Mouse (Mus musculus): ENCODE data around the gene Msantd1. TPM values are rescaled to one million over a fixed set of nuclear protein-coding genes. Genes with fewer than 3 reads are reported as not detected.
A peak's percentile ranks its signal among the peaks of the same experiment; 100 is the strongest.

The Msantd1 gene
- total and polyA plus RNA-seq, 2 experiments from 2014 or later, result 14.5 to 14.8 TPM

DNA sequence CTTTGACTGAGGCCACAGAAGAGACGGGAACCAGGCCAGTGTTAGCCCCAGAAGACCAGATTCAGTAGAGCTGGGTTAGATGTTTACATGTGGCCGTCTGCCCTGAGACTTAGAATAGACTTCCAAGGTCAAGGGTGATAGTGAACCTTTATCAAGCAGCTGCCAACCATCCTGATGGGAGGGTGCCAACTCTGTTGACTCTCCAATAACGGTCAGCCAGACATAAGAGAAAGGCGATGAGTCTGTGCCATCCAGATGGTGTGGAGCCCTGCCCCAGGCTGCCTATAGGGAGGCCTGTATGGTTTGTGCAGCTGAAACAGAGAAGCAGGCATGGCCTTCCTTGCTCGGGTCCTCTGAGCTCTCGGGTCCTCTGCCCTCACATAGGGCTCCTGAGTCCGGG is 16.7 kb downstream of the Msantd1 start:
- Histone ChIP-seq H3K27ac (ENCODE audit: low read depth, low read length) (no peak overlapping the region), H3K9ac (no peak overlapping the region), H3K4me3 (ENCODE audit: low read depth, low read length) (no peak overlapping the region), H3K4me1 (ENCODE audit: insufficient read depth) (no peaks in the 10 kb centered on the region), H3K27me3 (ENCODE audit: insufficient read depth, low read length) (no peaks in the 10 kb centered on the region), H3K9me3 (ENCODE audit: low read length) (no peaks in the 10 kb centered on the region), H3K36me3 (ENCODE audit: insufficient read depth) (peaks cover 22% of the 10 kb centered on the region), H3K4me2 (ENCODE audit: low read depth) (no peak overlapping the region)
- ATAC-seq (no peak), DNase-seq (no peak)
- WGBS, result 88% methylated on average over 7 of the region's 7 CpGs
- TF ChIP-seq CTCF (IDR thresholded peaks at IDR 0.05; ENCODE audit: low read depth), result no peak

DNA sequence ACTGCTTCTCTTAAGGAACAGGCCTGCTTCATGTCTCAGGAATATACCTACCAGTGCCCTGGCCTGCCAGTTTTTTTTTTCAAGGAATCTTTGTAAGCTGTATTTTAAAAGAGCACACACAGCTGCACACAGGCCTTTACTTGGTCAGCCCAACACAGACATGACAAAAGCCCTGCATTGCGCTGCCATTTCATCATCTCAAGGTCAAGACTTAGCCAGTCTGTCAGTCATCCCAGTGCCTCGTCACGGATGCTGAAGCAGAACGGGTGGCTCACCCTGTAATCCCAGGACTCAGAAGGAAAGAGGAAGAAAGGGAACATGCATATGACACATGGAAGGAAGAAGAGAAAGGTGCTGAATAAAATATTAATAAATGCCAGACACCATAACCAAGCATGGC is 19.8 kb downstream of the Msantd1 start:
- H3K27me3 ChIP-seq (ENCODE audit: insufficient read depth, low read length), result no peaks in the 10 kb centered on the region
- peaks cover 3% of the 10 kb centered on the region; the same call in 1 of the 2 replicates for H3K4me1 ChIP-seq (ENCODE audit: insufficient read depth)
- H3K27ac ChIP-seq (ENCODE audit: low read depth, low read length), result no peak overlapping the region
- peaks cover 14% of the 10 kb centered on the region for H3K36me3 ChIP-seq (ENCODE audit: insufficient read depth)
- no peaks in the 10 kb centered on the region for H3K9me3 ChIP-seq (ENCODE audit: low read length)
- H3K9ac ChIP-seq, result no peak overlapping the region
- H3K4me2 ChIP-seq (ENCODE audit: low read depth), result no peak overlapping the region
- DNase-seq (no peak), ATAC-seq (no peak)
- no peak overlapping the region for H3K4me3 ChIP-seq (ENCODE audit: low read depth, low read length)
- WGBS, result 88% methylated on average over 4 of the region's 4 CpGs
- no peak for TF ChIP-seq CTCF (IDR thresholded peaks at IDR 0.05; ENCODE audit: low read depth)

DNA sequence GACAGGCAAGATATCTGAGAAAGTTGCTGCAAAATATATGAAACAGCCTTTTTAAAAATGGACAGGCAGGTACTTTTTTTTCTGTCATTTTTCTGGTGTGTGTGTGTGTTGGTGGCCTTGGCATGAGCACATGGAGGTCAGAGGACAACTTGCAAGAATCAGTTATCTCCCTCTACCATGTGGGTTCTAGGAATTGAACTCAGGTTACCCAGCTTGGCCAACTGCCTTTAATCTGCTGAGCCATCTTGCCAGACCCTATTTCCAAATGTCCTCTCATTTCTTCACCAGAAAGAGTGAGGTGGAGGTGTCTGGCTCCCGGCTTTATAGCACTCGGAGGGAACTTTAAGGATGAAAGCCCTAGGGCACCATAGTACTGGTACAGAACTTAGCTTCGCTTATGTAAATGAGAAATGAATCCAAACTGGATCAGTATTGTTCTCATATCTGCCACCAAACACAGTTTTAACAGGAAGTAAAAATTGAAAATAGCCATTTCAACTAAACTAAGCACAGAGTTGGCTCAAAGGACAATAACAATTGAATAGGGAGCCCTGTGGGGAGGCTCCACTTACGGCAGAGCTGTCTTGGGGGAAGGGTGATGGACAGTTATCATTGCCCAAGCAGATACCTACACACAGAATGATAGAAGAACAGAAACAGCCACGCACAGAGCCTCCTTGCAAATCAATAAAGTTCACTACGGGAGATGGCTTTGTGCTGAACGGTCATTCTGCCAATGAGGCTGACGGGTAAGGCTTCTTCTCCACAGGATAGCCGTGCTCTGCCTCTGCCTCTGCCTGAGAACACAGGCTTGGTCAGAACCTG is 22.6 kb downstream of the Msantd1 start:
- no peaks in the 10 kb centered on the region for H3K9me3 ChIP-seq (ENCODE audit: low read length)
- WGBS, result 78% methylated on average over 9 of the region's 9 CpGs
- no peak for DNase-seq
- no peak overlapping the region for H3K4me2 ChIP-seq (ENCODE audit: low read depth)
- no peak overlapping the region for H3K9ac ChIP-seq
- no peaks in the 10 kb centered on the region for H3K27me3 ChIP-seq (ENCODE audit: insufficient read depth, low read length)
- H3K4me1 ChIP-seq (ENCODE audit: insufficient read depth), result peaks cover 3% of the 10 kb centered on the region; the same call in 1 of the 2 replicates
- no peak for ATAC-seq
- peak overlapping the region; percentile 21; the same call in 1 of the 2 replicates for H3K27ac ChIP-seq (ENCODE audit: low read depth, low read length)
- no peak overlapping the region for H3K4me3 ChIP-seq (ENCODE audit: low read depth, low read length)
- no peak for TF ChIP-seq CTCF (IDR thresholded peaks at IDR 0.05; ENCODE audit: low read depth)
- peaks cover 3% of the 10 kb centered on the region; the same call in 1 of the 2 replicates for H3K36me3 ChIP-seq (ENCODE audit: insufficient read depth)

DNA sequence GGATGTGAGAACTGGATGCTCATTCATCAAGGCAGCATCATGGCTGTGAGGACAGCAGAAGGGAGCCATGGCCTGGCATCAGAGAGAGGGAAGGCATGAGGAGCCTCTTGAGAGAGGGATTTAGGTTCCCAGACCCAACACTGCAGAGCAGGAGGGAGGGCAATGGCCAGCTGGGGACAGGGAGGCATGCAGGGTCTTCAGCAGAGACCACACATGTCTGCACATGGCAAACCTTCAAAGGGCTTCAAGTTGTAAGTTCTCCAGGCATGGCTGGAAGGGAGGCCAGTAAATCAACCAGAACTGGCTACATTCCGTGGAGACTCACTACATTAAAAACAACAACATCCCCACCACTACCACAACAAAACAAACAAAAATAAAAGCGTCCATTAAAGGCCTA is 23.3 kb downstream of the Msantd1 start:
- Histone ChIP-seq H3K4me3 (ENCODE audit: low read depth, low read length) (no peak overlapping the region), H3K4me1 (ENCODE audit: insufficient read depth) (peaks cover 3% of the 10 kb centered on the region; the same call in 1 of the 2 replicates), H3K27me3 (ENCODE audit: insufficient read depth, low read length) (no peaks in the 10 kb centered on the region), H3K36me3 (ENCODE audit: insufficient read depth) (no peaks in the 10 kb centered on the region), H3K9me3 (ENCODE audit: low read length) (no peaks in the 10 kb centered on the region), H3K9ac (no peak overlapping the region), H3K27ac (ENCODE audit: low read depth, low read length) (peak overlapping the region; percentile 21; the same call in 1 of the 2 replicates), H3K4me2 (ENCODE audit: low read depth) (no peak overlapping the region)
- no peak for TF ChIP-seq CTCF (IDR thresholded peaks at IDR 0.05; ENCODE audit: low read depth)
- ATAC-seq, result no peak
- no peak for DNase-seq
- 73% methylated on average over 2 of the region's 2 CpGs for WGBS

DNA sequence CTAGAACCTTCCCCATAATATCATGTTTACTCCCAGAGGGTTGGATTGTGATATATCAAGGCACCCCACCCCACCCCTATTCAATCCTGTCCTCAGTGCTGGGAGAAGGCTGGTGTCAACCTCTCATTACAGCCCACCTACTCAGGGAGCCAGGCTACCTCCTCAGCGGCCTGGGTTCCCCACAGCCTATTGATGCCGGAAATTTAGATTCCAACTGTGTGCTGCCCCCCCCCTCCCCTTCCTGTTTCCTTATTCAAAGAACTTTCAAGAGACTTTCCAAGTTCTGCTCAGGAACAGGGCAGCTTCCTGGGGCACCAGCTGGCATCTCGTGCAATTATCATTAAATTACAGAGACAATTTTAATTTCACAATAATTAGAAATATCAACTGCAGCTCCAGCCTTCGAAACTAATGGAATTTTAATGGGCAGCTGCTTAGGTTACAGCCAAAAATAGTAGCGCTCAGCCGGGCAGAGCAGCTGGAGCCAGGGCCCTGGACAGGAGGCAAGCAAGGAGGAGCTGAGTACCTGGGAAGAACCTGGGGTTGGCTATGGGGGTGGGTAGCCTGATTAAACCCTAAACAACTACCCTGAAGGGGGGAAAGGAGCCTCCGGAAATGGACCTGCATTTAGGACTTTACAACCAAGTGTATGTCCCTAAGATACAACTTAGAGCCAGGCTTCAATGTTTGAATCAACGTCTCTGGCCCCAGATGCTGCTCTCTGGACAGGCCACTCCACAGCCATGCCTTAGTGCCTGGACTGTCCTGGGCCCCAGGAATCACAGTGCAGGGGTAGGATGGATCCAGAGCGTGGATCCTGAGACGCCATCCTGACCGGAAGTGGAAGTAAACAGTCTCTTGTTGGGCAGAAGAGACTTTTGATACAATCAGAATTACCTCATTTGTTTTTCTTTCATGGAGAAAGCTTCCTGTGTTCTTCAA is 24.0 kb downstream of the Msantd1 start:
- no peak for DNase-seq
- Histone ChIP-seq H3K9me3 (ENCODE audit: low read length) (no peaks in the 10 kb centered on the region), H3K36me3 (ENCODE audit: insufficient read depth) (no peaks in the 10 kb centered on the region), H3K4me3 (ENCODE audit: low read depth, low read length) (no peak overlapping the region), H3K4me1 (ENCODE audit: insufficient read depth) (peaks cover 3% of the 10 kb centered on the region; the same call in 1 of the 2 replicates), H3K27ac (ENCODE audit: low read depth, low read length) (peak overlapping the region; percentile 59), H3K4me2 (ENCODE audit: low read depth) (no peak overlapping the region), H3K27me3 (ENCODE audit: insufficient read depth, low read length) (no peaks in the 10 kb centered on the region), H3K9ac (no peak overlapping the region)
- TF ChIP-seq CTCF (IDR thresholded peaks at IDR 0.05; ENCODE audit: low read depth), result no peak
- WGBS, result 38% methylated on average over 11 of the region's 11 CpGs
- ATAC-seq, result peak; percentile 43

DNA sequence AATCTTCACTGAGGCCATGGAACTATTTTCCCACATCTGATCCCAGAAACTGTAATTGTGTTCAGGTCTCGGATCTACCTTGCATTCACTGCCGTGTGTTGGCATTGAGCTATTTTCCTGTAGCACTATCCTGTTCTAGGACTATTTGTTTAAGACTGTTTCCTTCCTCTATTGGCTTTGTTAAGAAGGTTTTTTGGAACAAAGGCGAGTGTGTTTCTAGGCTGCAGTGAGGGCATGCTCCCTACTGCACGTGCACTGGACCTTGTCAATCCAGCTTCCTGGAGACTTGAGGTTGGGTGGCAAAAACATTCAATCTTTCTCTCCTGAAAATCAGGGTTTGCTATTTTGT is 24.6 kb downstream of the Msantd1 start:
- no peak for DNase-seq
- ATAC-seq, result no peak
- H3K9me3 ChIP-seq (ENCODE audit: low read length), result no peaks in the 10 kb centered on the region
- WGBS, result 31% methylated on average over 4 of the region's 4 CpGs
- no peaks in the 10 kb centered on the region for H3K27me3 ChIP-seq (ENCODE audit: insufficient read depth, low read length)
- H3K36me3 ChIP-seq (ENCODE audit: insufficient read depth), result no peaks in the 10 kb centered on the region
- no peak overlapping the region for H3K9ac ChIP-seq
- H3K4me1 ChIP-seq (ENCODE audit: insufficient read depth), result peaks cover 3% of the 10 kb centered on the region; the same call in 1 of the 2 replicates
- no peak overlapping the region for H3K4me3 ChIP-seq (ENCODE audit: low read depth, low read length)
- no peak for TF ChIP-seq CTCF (IDR thresholded peaks at IDR 0.05; ENCODE audit: low read depth)
- H3K4me2 ChIP-seq (ENCODE audit: low read depth), result no peak overlapping the region
- peak overlapping the region; percentile 59; the same call in 1 of the 2 replicates for H3K27ac ChIP-seq (ENCODE audit: low read depth, low read length)
